Mouse (Mus musculus): Measurements from ENCODE around the gene Tcp1. TPM values are rescaled to one million over a fixed set of nuclear protein-coding genes. Genes with fewer than 3 reads are reported as not detected.

Gene Tcp1
- polyA plus RNA-seq (2017; shearing (Covaris generic)) = 100 to 1,000 TPM; 188 to 268 TPM

GRCm38 (mm10) chr17:12915488-12915880 lies at the start of gene Tcp1:
Gene Tcp1, plus strand, starts transcription at chr17:12915701.

GRCm38 (mm10) chr17:12868043-12868442 lies 47.5 kb upstream of the Tcp1 start, which contains the start of gene Mas1:
Gene Mas1, minus strand, starts transcription at chr17:12868143.

GRCm38 (mm10) chr17:12875734-12876133 lies 39.8 kb upstream of the Tcp1 start, which contains the start of gene Mrgprh:
Gene Mrgprh, plus strand, starts transcription at chr17:12876034.

GRCm38 (mm10) chr17:12909361-12910280 lies 5.9 kb upstream of the Tcp1 start, which contains the start of gene Pnldc1:
Gene Pnldc1, minus strand, starts transcription at chr17:12910230.

GRCm38 (mm10) chr17:12915881-12916583 lies 531 bp downstream of the Tcp1 start, which contains the start of gene Mrpl18:
Gene Mrpl18, minus strand, starts transcription at chr17:12916345.

GRCm38 (mm10) chr17:12940151-12940805 lies 24.8 kb downstream of the Tcp1 start, which contains the start of gene Acat3:
Gene Acat3, minus strand, starts transcription at chr17:12940600.

GRCm38 (mm10) chr17:12960331-12960873 lies 44.9 kb downstream of the Tcp1 start, which contains the start of gene Acat2:
Gene Acat2, minus strand, starts transcription at chr17:12960747.

Other genes with a start within 250 kb of the Tcp1 start
- under 1 TPM; 0.08 to 0.26 TPM for gene Slc22a1, start 239.9 kb upstream of the Tcp1 start, polyA plus RNA-seq (2017; shearing (Covaris generic))
- 10 to 100 TPM; 36.0 to 37.5 TPM for gene Igf2r, start 146.0 kb upstream of the Tcp1 start, polyA plus RNA-seq (2017; shearing (Covaris generic))
- not detected for gene Mas1, start 47.6 kb upstream of the Tcp1 start, polyA plus RNA-seq (2017; shearing (Covaris generic))
- not detected for gene Mrgprh, start 39.7 kb upstream of the Tcp1 start, polyA plus RNA-seq (2017; shearing (Covaris generic))
- gene Pnldc1, start 5.5 kb upstream of the Tcp1 start, polyA plus RNA-seq (2017; shearing (Covaris generic)) = under 1 TPM; 0.67 to 0.85 TPM
- gene Mrpl18, start 644 bp downstream of the Tcp1 start, polyA plus RNA-seq (2017; shearing (Covaris generic)) = 100 to 1,000 TPM; 145 to 152 TPM
- gene Acat3, start 24.9 kb downstream of the Tcp1 start, polyA plus RNA-seq (2017; shearing (Covaris generic)) = 1 to 10 TPM in 1 of 2 experiments, under 1 TPM in 1; 0.35 to 4.4 TPM
- gene Acat2, start 45.0 kb downstream of the Tcp1 start, polyA plus RNA-seq (2017; shearing (Covaris generic)) = 10 to 100 TPM; 33.7 to 49.3 TPM
- 10 to 100 TPM; 87.4 to 88.3 TPM for gene Wtap, start 78.5 kb downstream of the Tcp1 start, polyA plus RNA-seq (2017; shearing (Covaris generic))
- 100 to 1,000 TPM; 107 to 120 TPM for gene Sod2, start 91.1 kb downstream of the Tcp1 start, polyA plus RNA-seq (2017; shearing (Covaris generic))
- not detected for gene Gpr31b, start 136.6 kb downstream of the Tcp1 start, polyA plus RNA-seq (2017; shearing (Covaris generic))
- gene Tcp10b, start 145.4 kb downstream of the Tcp1 start, polyA plus RNA-seq (2017; shearing (Covaris generic)) = under 1 TPM in 1 of 2 experiments, not detected in 1; 0.64 TPM
- under 1 TPM in 1 of 2 experiments, not detected in 1; 0.09 TPM for gene Unc93a, start 216.1 kb downstream of the Tcp1 start, polyA plus RNA-seq (2017; shearing (Covaris generic))

Data from activated CD4-positive, CD25-positive, alpha-beta regulatory T cell (primary cell).